Mouse (Mus musculus) adrenal gland, postnatal 25 days (tissue): ENCODE measurements at regions not wholly inside any gene's neighbourhood (a gene's known extent, or its start where the extent isn't known, plus 50 kb on each side); places are given as distances from the start of the nearest gene placed in this dataset.
"Not testable (repeated sequence)": the region's sequence is repeated elsewhere in the genome, so short reads cannot be mapped to it uniquely, and the experiment has no call there.

Source experiments
- DNase-seq: peaks from one replicate; pipeline ENCODE4 v3.0.0; 2021; ENCODE audit warnings: mixed read lengths

DNA sequence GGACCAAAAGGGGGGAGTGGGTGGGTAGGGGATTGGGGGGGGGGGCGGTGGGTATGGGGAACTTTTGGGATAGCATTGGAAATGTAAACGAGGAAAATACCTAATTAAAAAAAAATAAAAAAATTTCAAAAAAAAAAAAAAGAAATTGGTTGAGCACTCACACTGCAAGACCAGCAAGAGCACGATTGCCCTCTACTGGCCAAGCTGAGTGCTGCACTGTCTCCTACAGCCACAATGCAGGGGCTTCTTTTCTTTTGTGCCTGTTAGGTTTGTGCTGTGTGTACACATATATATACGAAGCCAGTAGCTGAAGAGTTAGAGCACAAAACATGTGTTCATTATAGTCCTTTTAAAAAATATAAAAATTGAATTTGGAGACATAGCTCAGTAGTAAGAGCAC lies 55.6 kb downstream of the Mup20 start:
- DNase-seq: peak; percentile 13

DNA sequence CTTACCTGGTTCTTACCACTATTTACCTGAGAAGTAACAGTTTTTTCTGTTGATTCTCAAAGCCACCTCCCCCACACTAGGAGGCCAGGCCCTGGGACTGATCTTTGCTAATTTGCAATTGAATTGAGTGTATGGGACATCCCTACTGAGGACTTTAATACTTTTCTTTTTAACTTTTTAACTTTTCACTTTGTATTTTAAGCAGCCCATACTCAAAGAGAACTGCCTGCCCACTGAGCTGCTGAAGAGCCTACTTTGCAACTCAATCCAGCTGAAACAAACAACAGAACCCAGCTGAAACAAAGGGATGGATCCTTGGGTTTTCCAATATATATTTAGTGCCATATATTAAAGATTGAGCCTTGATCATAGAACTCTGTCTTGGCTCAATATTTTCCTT lies 64.0 kb downstream of the Mup20 start:
- DNase-seq: not testable (repeated sequence)

DNA sequence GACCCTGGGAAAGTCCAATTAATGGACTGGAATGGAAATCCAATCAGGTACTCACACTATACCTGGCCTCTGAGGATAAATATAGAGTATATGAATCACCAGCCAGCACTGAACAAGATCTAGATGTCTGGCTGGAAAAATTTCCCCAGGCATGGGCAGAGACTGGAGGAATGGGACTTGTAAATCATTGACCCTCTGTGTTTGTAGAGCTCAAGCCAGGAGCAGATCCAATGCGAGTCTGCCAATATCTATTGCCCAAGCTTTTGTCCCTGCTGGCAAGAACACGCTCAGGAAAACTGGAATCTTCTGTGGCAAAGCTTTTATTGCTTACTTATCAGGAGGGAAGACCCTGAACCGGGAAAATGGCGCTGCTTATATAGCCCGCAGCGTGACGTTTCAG lies 77.8 kb downstream of the Mup20 start:
- no peak for DNase-seq

DNA sequence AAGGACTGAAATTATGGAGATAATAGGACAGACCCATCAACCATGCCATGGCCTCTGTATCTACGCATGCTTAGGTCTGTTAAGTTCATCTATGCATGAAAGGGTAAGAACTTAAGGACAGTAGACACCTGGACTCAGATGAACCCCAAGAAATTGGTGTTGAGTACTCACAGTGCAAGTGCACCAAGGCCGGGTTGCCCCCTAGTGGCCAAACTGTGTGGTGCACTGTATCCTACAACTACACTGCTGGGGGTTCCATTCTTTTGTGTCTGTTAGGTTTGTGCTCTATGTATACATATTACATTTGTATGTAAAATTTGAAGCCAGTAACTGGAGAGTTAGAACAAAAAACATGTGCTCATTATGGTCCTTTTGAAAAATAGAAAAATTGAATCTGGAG lies 80.7 kb downstream of the Mup20 start:
- DNase-seq: peak; percentile 48

DNA sequence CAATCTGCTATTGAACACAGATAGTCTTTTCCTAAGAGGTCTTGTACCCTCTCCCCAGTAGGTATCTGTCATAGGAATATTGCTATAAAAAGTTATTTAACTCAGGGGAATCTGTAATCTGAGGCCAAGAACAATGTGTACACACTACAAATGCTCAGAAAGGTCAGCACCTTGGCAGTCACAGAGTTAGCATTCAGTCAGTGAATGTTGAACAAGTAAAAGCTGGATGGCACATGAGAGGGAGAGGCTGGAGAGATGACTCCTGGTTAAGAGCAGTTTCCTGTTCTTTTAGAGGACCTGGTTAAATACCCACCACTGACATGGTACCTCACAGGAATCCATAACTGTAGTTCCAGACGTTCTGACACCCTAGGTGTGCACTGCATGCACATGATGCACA lies 84.3 kb downstream of the Mup20 start:
- DNase-seq: no peak

DNA sequence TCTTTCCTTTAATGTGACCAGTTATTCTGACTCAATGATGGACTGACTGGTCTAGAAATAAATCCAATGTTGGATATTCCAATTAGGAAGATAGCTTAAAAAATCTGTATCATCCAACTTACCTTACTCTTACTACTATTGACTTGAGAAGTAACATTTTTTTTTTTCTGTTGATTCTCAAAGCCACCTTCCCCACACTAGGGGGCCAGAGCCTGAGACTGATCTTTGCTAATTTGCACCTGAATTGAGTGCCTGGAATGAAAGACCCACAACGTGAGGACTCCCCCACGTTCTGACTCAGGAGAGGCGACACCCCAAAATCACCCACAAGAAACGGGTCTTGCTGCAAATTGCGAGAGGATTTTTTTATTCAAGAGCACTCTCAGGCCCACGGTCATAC lies 86.3 kb downstream of the Mup20 start:
- DNase-seq: not testable (repeated sequence)

GRCm38 (mm10) chr4:61962315-61962714 lies 91.6 kb downstream of the Mup20 start:
- no peak for DNase-seq
